Mouse (Mus musculus) ES-E14 (cell line): ENCODE results near the gene Aldh16a1.

ENCODE experiments used
- ZC3H11A ChIP-seq: IDR thresholded peaks from 2 replicates; pipeline ENCODE4 v1.6.1; 2012; ENCODE audit warnings: low read depth, mild to moderate bottlenecking, inconsistent platforms, low read length, borderline replicate concordance
- ZNF384 ChIP-seq: IDR thresholded peaks from 2 replicates; pipeline ENCODE4 v1.6.1; 2012; ENCODE audit warnings: low read depth, low read length, inconsistent platforms

DNA sequence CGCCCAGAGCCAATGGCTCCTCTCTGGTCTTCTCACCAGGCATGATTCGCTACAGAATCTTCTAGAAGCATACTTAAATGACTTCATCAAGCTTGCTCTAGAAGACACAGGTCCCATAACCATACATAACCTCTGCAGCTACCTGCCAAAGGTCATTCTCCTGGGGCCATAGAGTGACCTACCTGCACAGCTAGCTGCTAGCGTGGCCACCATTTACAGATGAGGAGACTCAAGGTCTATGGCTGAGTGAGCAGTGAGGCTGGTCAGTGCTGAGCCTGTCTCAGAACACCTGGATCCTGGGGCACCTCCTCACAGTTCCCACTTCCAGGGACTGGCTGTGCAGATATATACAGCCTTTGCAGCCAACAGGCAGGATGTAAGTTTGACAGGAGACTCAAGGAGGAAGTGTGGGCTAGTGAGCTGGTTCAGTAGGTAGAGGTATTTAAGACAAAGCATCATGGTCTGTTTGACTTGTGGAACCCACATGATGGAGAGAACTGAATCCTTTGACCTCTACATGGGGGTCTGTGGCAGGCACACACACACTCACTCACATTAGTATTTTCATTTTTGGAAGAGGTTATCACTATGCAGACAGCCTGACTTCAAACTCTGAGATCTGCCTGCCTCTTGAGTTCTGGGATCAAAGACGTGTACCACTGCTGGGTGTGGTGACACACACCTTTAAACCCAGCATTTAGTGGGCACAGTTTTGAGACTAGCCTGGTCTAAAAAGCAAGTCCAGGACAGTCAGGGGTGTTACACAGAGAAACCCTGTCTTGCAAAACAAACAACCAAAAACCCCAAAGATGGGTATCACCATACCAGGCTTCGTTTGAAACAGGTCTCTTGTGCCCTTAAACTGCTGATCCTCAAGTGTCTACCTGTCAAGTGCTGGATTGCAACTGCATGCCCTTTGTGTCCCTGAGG is 34.3 kb downstream of the Aldh16a1 start:
- no peak for TF ChIP-seq ZNF384
- TF ChIP-seq ZC3H11A: no peak
